Mouse (Mus musculus) small intestine, adult 2 months (tissue): ENCODE measurements around the gene Tor1aip2. TPM values are rescaled to one million over a fixed set of nuclear protein-coding genes. Genes with fewer than 3 reads are reported as not detected.

Experiments
- H3K27ac ChIP-seq: fragments of 200-500 bp; 2 replicates; pipeline ENCODE4 v1.5.1; 2012; ENCODE audit warnings: low read depth, low read length, control low read depth, inconsistent platforms; ENCODE audit not compliant: insufficient read depth
- H3K27me3 ChIP-seq: fragments of 200-500 bp; 2 replicates; pipeline ENCODE4 v1.6.1; 2012; ENCODE audit warnings: mild to moderate bottlenecking, moderate library complexity, low read length, inconsistent platforms; ENCODE audit not compliant: control insufficient read depth, insufficient read depth
- H3K36me3 ChIP-seq: fragments of 200-500 bp; 2 replicates; pipeline ENCODE4 v1.6.1; 2012; ENCODE audit warnings: mild to moderate bottlenecking, low read length, control low read depth, inconsistent platforms; ENCODE audit not compliant: control insufficient read depth, insufficient read depth
- H3K4me1 ChIP-seq: fragments of 200-500 bp; 2 replicates; pipeline ENCODE4 v1.6.1; 2012; ENCODE audit warnings: low read length, inconsistent platforms, mixed read lengths; ENCODE audit not compliant: control insufficient read depth, insufficient read depth, insufficient read length
- H3K4me3 ChIP-seq: fragments of 200-500 bp; 2 replicates; pipeline ENCODE4 v1.5.1; 2012; ENCODE audit warnings: low read depth, mild to moderate bottlenecking, control low read depth, inconsistent platforms, low read length, moderate library complexity
- CTCF ChIP-seq: fragments of 200-500 bp; IDR thresholded peaks from 2 replicates; pipeline ENCODE4 v1.5.1; 2012; ENCODE audit warnings: low read depth, mild to moderate bottlenecking, control low read depth, inconsistent platforms, low read length, moderate library complexity, mixed read lengths; ENCODE audit not compliant: insufficient replicate concordance, insufficient read length; ENCODE audit errors: extremely low read depth
- POLR2A ChIP-seq: fragments of 200-500 bp; IDR thresholded peaks from 2 replicates; pipeline ENCODE4 v1.6.1; 2012; ENCODE audit warnings: low read depth, mild to moderate bottlenecking, control low read depth, inconsistent platforms, low read length, moderate library complexity
- WGBS: fragments of 180-500 bp; shearing (Covaris S2); methylation state at CpG from one replicate; pipeline ENCODE4 v1.1.7; 2018; 5-methylcytosine and 5-hydroxymethylcytosine counted together
- polyA plus RNA-seq: library from polyadenylated mRNA; depleted of rRNA; stranded (reverse); fragments of >200 nt; gene quantifications from 2 replicates; pipeline ENCODE4 v1.2.3, GENCODE M21; 2012

Gene Tor1aip2
- polyA plus RNA-seq, 1 experiment = 104 TPM

GRCm38 (mm10) chr1:156066133-156066532, 30.9 kb downstream of the Tor1aip2 start:
- Histone ChIP-seq H3K4me1 (no peaks in the 10 kb centered on the region), H3K4me3 (no peak overlapping the region), H3K27me3 (no peaks in the 10 kb centered on the region), H3K36me3 (peaks cover 59% of the 10 kb centered on the region), H3K27ac (no peak overlapping the region)
- TF ChIP-seq CTCF (no peak), POLR2A (no peak)
- WGBS = 64% methylated on average over 3 of the region's 3 CpGs

- no peaks in the 10 kb centered on the region for H3K27me3 ChIP-seq
- peaks cover 3% of the 10 kb centered on the region; the same call in 1 of the 2 replicates for H3K4me1 ChIP-seq
- H3K4me3 ChIP-seq = no peak overlapping the region
- no peak for TF ChIP-seq POLR2A
- no peak for TF ChIP-seq CTCF
- H3K36me3 ChIP-seq = peaks cover 27% of the 10 kb centered on the region
- no peak overlapping the region for H3K27ac ChIP-seq
- 68% methylated on average over 14 of the region's 14 CpGs for WGBS
These were observed 34.9 kb downstream of the Tor1aip2 start for GRCm38 (mm10) chr1:156070106-156070505.

- no peak overlapping the region for H3K27ac ChIP-seq
These were observed 38.1 kb downstream of the Tor1aip2 start for GRCm38 (mm10) chr1:156073169-156073821.

GRCm38 (mm10) chr1:156074575-156074974, 39.4 kb downstream of the Tor1aip2 start:
- no peaks in the 10 kb centered on the region for H3K36me3 ChIP-seq
- no peak for TF ChIP-seq POLR2A
- TF ChIP-seq CTCF = no peak
- no peak overlapping the region for H3K27ac ChIP-seq
- H3K4me1 ChIP-seq = peaks cover 3% of the 10 kb centered on the region; the same call in 1 of the 2 replicates
- WGBS = 75% methylated on average over 8 of the region's 8 CpGs
- H3K27me3 ChIP-seq = no peaks in the 10 kb centered on the region
- no peak overlapping the region for H3K4me3 ChIP-seq

More at GRCm38 (mm10) chr1:156073169-156073821, 38.1 kb downstream of the Tor1aip2 start:
- TF ChIP-seq CTCF (no peak), POLR2A (no peak)
- H3K4me1 ChIP-seq = peaks cover 3% of the 10 kb centered on the region; the same call in 1 of the 2 replicates
- WGBS = 33% methylated on average over 15 of the region's 15 CpGs
- H3K27me3 ChIP-seq = no peaks in the 10 kb centered on the region
- H3K4me3 ChIP-seq = no peak overlapping the region
- H3K36me3 ChIP-seq = peaks cover 3% of the 10 kb centered on the region; the same call in 1 of the 2 replicates

- Histone ChIP-seq H3K27ac (no peak overlapping the region), H3K27me3 (no peaks in the 10 kb centered on the region), H3K36me3 (no peaks in the 10 kb centered on the region), H3K4me3 (no peak overlapping the region), H3K4me1 (peaks cover 3% of the 10 kb centered on the region; the same call in 1 of the 2 replicates)
- no peak for TF ChIP-seq CTCF
- no peak for TF ChIP-seq POLR2A
- 55% methylated on average over 4 of the region's 4 CpGs for WGBS
These were observed 41.3 kb downstream of the Tor1aip2 start for GRCm38 (mm10) chr1:156076474-156076873.

- H3K36me3 ChIP-seq = no peaks in the 10 kb centered on the region
- H3K27me3 ChIP-seq = no peaks in the 10 kb centered on the region
- WGBS = 48% methylated on average over 3 of the region's 3 CpGs
- no peak overlapping the region for H3K4me3 ChIP-seq
- peaks cover 3% of the 10 kb centered on the region; the same call in 1 of the 2 replicates for H3K4me1 ChIP-seq
- TF ChIP-seq POLR2A (no peak), CTCF (no peak)
- no peak overlapping the region for H3K27ac ChIP-seq
These were observed 42.5 kb downstream of the Tor1aip2 start for GRCm38 (mm10) chr1:156077655-156078054.

GRCm38 (mm10) chr1:156084603-156085002, 49.4 kb downstream of the Tor1aip2 start:
- 52% methylated on average over 3 of the region's 3 CpGs for WGBS
- H3K4me1 ChIP-seq = no peaks in the 10 kb centered on the region
- TF ChIP-seq CTCF (no peak), POLR2A (no peak)

More at GRCm38 (mm10) chr1:156084603-156085002, 49.4 kb downstream of the Tor1aip2 start:
- Histone ChIP-seq H3K27ac (no peak overlapping the region), H3K27me3 (no peaks in the 10 kb centered on the region), H3K36me3 (no peaks in the 10 kb centered on the region), H3K4me3 (no peak overlapping the region)
